Mouse (Mus musculus) liver, embryonic 16.5 days (tissue): ENCODE data around the gene Notum. TPM values are rescaled to one million over a fixed set of nuclear protein-coding genes. Genes with fewer than 3 reads are reported as not detected.

Experiments
- ATAC-seq: fragments of 200-750 bp; cut with Nextera tagmentation; 2 replicates; pipeline ENCODE4 v1.8.0; 2017; ENCODE audit warnings: low read depth, mild to moderate bottlenecking, moderate number of reproducible peaks, moderate library complexity
- H3K27ac ChIP-seq: fragments of 300-500 bp; sonication (generic); 2 replicates; pipeline ENCODE4 v1.5.1; 2014; ENCODE audit warnings: mild to moderate bottlenecking, low read length
- H3K27me3 ChIP-seq: fragments of 300-500 bp; sonication (generic); 2 replicates; pipeline ENCODE4 v1.6.1; 2014; ENCODE audit warnings: low read depth, low read length, mixed read lengths; ENCODE audit not compliant: control insufficient read depth, insufficient read depth
- H3K36me3 ChIP-seq: fragments of 300-500 bp; sonication (generic); 2 replicates; pipeline ENCODE4 v1.6.1; 2014; ENCODE audit warnings: mild to moderate bottlenecking; ENCODE audit not compliant: control insufficient read depth, insufficient read depth
- H3K4me1 ChIP-seq: fragments of 300-500 bp; sonication (generic); 2 replicates; pipeline ENCODE4 v1.6.1; 2014; ENCODE audit warnings: low read depth, low read length, mixed read lengths; ENCODE audit not compliant: control insufficient read depth
- H3K4me2 ChIP-seq: fragments of 300-500 bp; sonication (generic); 2 replicates; pipeline ENCODE4 v1.6.1; 2014; ENCODE audit warnings: low read depth, low read length, mixed read lengths
- H3K4me3 ChIP-seq: fragments of 300-500 bp; sonication (generic); 2 replicates; pipeline ENCODE4 v1.5.1; 2014; ENCODE audit warnings: low read depth, mild to moderate bottlenecking, low read length
- H3K9ac ChIP-seq: fragments of 300-500 bp; sonication (generic); 2 replicates; pipeline ENCODE4 v1.6.1; 2014; ENCODE audit warnings: low read depth, low read length
- H3K9me3 ChIP-seq: fragments of 300-500 bp; sonication (generic); replicated peaks from 2 replicates; pipeline ENCODE4 v1.6.1; 2016; ENCODE audit warnings: low read length; ENCODE audit not compliant: control insufficient read depth
- WGBS: fragments of 180-500 bp; shearing (Covaris S2); extraction: QIAGEN DNeasy Blood & Tissue Kit; methylation state at CpG from one replicate; pipeline ENCODE4 v1.1.7; 2014; ENCODE audit not compliant: insufficient replicate concordance; 5-methylcytosine and 5-hydroxymethylcytosine counted together
- polyA plus RNA-seq: library from polyadenylated mRNA; unstranded; fragments of >200 nt; fragmentation: Nextera tagmentation; extraction: Ambion mirVana; gene quantifications from 2 replicates; pipeline ENCODE4 v1.2.1, GENCODE M21; 2015

The Notum gene
- polyA plus RNA-seq, 1 experiment from 2014 or later: 0.20 TPM

- Histone ChIP-seq H3K4me3 (no peak overlapping the region), H3K27ac (no peak overlapping the region), H3K27me3 (no peaks in the 10 kb centered on the region), H3K4me2 (no peak overlapping the region), H3K36me3 (no peaks in the 10 kb centered on the region; the same call in 1 of the 2 replicates), H3K9me3 (no peaks in the 10 kb centered on the region), H3K4me1 (no peaks in the 10 kb centered on the region), H3K9ac (no peak overlapping the region)
- no peak for ATAC-seq
- 80% methylated on average over 10 of the region's 10 CpGs for WGBS
Measured at GRCm38 (mm10) chr11:120697741-120698140, 36.8 kb upstream of the Notum start.

GRCm38 (mm10) chr11:120696568-120696967 lies 35.6 kb upstream of the Notum start:
- Histone ChIP-seq H3K9me3 (no peaks in the 10 kb centered on the region), H3K27ac (no peak overlapping the region), H3K9ac (no peak overlapping the region), H3K4me3 (no peak overlapping the region), H3K36me3 (no peaks in the 10 kb centered on the region; the same call in 1 of the 2 replicates), H3K4me1 (no peaks in the 10 kb centered on the region), H3K4me2 (no peak overlapping the region), H3K27me3 (no peaks in the 10 kb centered on the region)
- WGBS: 80% methylated on average over 6 of the region's 6 CpGs
- no peak for ATAC-seq

DNA sequence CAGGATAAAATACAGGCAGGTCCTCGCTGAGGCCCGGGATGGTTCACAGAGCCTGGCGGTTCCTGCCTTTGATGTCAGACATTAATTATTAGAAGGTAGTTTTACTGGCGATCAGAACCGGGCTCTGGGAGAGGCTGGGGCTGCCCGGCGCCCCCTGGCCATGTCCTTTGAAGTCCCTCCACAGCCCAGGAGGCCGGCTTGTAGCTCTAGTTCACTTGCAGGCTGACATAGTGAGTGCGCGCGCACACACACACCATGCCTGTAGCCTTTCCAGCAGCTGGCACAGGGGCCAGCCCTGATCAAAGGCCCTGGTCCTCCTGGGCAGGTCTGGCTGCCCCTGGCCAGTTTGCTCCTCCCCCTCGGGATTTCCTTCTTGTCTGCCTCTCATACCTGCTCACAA lies 34.7 kb upstream of the Notum start:
- H3K9me3 ChIP-seq: no peaks in the 10 kb centered on the region
- ATAC-seq: no peak
- no peaks in the 10 kb centered on the region for H3K27me3 ChIP-seq
- no peaks in the 10 kb centered on the region; the same call in 1 of the 2 replicates for H3K36me3 ChIP-seq
- WGBS: 68% methylated on average over 12 of the region's 12 CpGs
- H3K4me2 ChIP-seq: no peak overlapping the region
- no peak overlapping the region for H3K27ac ChIP-seq
- H3K4me1 ChIP-seq: no peaks in the 10 kb centered on the region
- no peak overlapping the region for H3K9ac ChIP-seq
- H3K4me3 ChIP-seq: no peak overlapping the region

DNA sequence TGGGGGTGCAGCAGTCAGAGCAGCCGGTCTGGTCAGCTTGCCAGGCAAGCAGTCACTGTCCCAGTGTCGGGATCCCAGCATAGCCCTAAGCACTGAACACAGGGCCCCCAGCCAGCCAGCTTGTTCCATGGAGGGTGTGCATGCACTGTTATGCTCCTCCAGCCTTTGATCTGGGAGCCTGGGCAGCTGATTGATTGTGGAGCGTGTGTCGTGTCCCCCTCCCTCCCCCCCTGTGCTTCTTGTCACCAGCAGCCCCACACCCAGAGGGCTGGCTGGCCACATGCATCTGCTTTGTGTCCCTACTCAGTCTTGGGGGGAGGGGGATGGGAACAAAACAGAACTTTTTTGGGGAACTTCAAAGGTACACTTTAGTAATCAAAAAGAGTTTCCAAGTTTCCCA lies 34.2 kb upstream of the Notum start:
- Histone ChIP-seq H3K4me1 (no peaks in the 10 kb centered on the region), H3K9ac (no peak overlapping the region), H3K4me3 (no peak overlapping the region), H3K36me3 (no peaks in the 10 kb centered on the region; the same call in 1 of the 2 replicates), H3K9me3 (no peaks in the 10 kb centered on the region), H3K27ac (no peak overlapping the region), H3K27me3 (no peaks in the 10 kb centered on the region), H3K4me2 (no peak overlapping the region)
- no peak for ATAC-seq
- 62% methylated on average over 4 of the region's 4 CpGs for WGBS

GRCm38 (mm10) chr11:120693461-120693860 lies 32.5 kb upstream of the Notum start:
- Histone ChIP-seq H3K27me3 (no peaks in the 10 kb centered on the region), H3K27ac (no peak overlapping the region), H3K4me3 (no peak overlapping the region), H3K36me3 (no peaks in the 10 kb centered on the region; the same call in 1 of the 2 replicates), H3K9me3 (no peaks in the 10 kb centered on the region), H3K9ac (no peak overlapping the region), H3K4me2 (no peak overlapping the region), H3K4me1 (no peaks in the 10 kb centered on the region)
- WGBS: 61% methylated on average over 3 of the region's 3 CpGs
- no peak for ATAC-seq

DNA sequence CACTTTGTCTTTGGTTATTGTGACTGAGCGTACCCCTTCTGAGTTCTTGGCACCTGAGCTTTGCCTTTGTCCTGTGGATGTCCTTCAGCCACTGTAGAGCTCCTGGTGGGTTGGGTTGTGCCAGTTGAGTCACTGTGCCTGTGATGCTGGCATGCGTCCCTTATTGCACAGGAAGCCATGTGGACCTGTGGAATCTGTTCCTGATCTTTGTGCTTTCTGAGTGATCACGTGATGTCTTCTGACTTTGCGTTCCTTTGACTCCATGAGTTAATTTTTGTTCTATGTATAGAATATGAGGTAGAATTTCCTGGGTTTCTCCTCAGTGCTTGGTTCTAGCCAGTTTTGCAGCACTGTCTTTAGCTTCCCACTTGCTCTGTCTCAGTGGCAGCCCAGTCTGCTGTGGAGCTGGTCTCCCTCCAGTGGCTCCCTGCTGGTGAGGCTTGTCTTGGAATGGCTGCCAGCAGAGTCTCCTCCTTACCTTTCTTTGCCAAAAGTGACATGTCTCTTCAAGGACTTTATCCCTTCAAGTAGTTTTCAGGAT lies 31.6 kb upstream of the Notum start:
- H3K27ac ChIP-seq: no peak overlapping the region
- no peak overlapping the region for H3K4me3 ChIP-seq
- ATAC-seq: no peak
- no peaks in the 10 kb centered on the region for H3K4me1 ChIP-seq
- H3K9me3 ChIP-seq: no peaks in the 10 kb centered on the region
- H3K27me3 ChIP-seq: no peaks in the 10 kb centered on the region
- no peaks in the 10 kb centered on the region; the same call in 1 of the 2 replicates for H3K36me3 ChIP-seq
- 74% methylated on average over 4 of the region's 4 CpGs for WGBS
- H3K9ac ChIP-seq: no peak overlapping the region
- H3K4me2 ChIP-seq: no peak overlapping the region

DNA sequence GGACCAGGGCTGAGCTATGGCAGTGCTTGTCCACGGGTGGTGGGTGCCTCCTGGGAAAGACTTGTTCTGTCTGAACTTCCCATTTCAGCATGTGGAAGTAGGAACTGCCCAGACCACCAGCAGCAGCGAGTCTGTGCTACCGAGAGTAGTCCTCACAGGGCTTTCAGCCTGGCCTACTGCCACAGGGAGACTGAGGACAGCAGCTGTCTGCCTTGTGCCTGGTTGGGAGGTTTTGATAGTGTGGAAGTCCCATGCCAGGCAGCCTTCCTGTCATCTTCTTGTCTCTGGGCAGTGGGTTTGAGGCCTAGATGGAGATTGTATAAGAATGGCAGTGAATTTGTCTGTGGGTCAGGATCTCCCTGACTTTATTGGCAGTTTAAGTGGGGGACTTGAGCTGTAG lies 28.4 kb upstream of the Notum start:
- no peak for ATAC-seq
- Histone ChIP-seq H3K36me3 (no peaks in the 10 kb centered on the region), H3K27me3 (no peaks in the 10 kb centered on the region), H3K4me2 (no peak overlapping the region), H3K9ac (no peak overlapping the region), H3K9me3 (no peaks in the 10 kb centered on the region), H3K4me3 (no peak overlapping the region), H3K27ac (no peak overlapping the region), H3K4me1 (peaks cover 3% of the 10 kb centered on the region; the same call in 1 of the 2 replicates)
- WGBS: 50% methylated on average over 3 of the region's 3 CpGs

DNA sequence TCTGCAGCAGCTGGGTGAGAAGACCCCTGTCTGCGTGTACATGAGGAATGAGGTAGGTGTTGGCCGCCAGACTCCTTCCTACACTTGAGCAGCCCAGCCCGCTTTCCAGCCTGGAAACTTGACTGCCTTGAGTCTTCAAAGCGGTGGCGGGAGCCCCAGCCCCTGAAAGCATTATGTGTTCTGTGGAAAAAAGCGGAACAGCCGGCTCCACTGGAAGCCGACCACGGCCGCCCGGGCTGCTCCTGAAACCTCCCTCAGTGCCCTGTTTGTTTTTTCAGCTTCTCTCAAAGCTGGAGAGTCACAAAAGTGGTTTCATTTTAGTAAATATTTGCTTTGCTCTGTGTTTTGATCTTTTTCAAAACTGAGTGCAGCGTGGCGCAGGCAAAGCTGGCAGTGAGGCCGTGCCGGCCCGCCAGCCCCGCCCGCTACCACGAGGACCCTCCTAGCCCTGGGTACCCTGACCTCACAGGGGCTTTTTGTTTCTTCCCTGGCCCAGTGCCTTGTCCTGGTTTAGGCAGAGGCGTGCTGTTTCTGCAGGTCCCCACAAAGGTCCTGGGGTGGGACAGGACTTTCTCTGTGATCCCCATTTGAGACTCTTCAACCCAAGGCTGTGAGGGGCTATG lies 25.8 kb upstream of the Notum start:
- Histone ChIP-seq H3K4me3 (no peak overlapping the region), H3K36me3 (no peaks in the 10 kb centered on the region), H3K4me1 (peaks cover 3% of the 10 kb centered on the region; the same call in 1 of the 2 replicates), H3K4me2 (no peak overlapping the region), H3K27ac (no peak overlapping the region), H3K27me3 (no peaks in the 10 kb centered on the region), H3K9ac (no peak overlapping the region), H3K9me3 (no peaks in the 10 kb centered on the region)
- 76% methylated on average over 20 of the region's 20 CpGs for whole genome bisulfite sequencing
- ATAC-seq: no peak

- Histone ChIP-seq H3K4me2 (no peak overlapping the region), H3K4me1 (peaks cover 3% of the 10 kb centered on the region; the same call in 1 of the 2 replicates), H3K4me3 (no peak overlapping the region), H3K27me3 (no peaks in the 10 kb centered on the region), H3K36me3 (0 out of 2 replicates have a peak, but pooled peaks cover 2% of the 10 kb centered on the region), H3K9me3 (no peaks in the 10 kb centered on the region), H3K9ac (no peak overlapping the region), H3K27ac (no peak overlapping the region)
- WGBS: 71% methylated on average over 2 of the region's 2 CpGs
- no peak for ATAC-seq
Measured at GRCm38 (mm10) chr11:120684660-120685059, 23.7 kb upstream of the Notum start.
